Mouse (Mus musculus) heart, adult 11 months (tissue): ENCODE results near the gene Gm8165.
"Not testable (repeated sequence)": the region's sequence is repeated elsewhere in the genome, so short reads cannot be mapped to it uniquely, and the experiment has no call there.

Experiments
- DNase-seq: peaks from one replicate; pipeline ENCODE4 v3.0.0; 2022

The Gm8165 gene

GRCm38 (mm10) chr14:43677099-43677498, at the start of gene Gm8165:
Gm8165 (minus strand) TSS chr14:43677199.
- DNase-seq, result not testable (repeated sequence)

GRCm38 (mm10) chr14:43697621-43698020, 20.6 kb upstream of the Gm8165 start, which contains the start of gene Gm7324:
Gm7324 (plus strand) TSS chr14:43697828.
- DNase-seq, result not testable (repeated sequence)
